Mouse (Mus musculus): ENCODE measurements at regions not wholly inside any gene's neighbourhood (a gene's known extent, or its start where the extent isn't known, plus 50 kb on each side); places are given as distances from the start of the nearest gene placed in this dataset.
A peak's percentile ranks its signal among the peaks of the same experiment; 100 is the strongest.

DNA sequence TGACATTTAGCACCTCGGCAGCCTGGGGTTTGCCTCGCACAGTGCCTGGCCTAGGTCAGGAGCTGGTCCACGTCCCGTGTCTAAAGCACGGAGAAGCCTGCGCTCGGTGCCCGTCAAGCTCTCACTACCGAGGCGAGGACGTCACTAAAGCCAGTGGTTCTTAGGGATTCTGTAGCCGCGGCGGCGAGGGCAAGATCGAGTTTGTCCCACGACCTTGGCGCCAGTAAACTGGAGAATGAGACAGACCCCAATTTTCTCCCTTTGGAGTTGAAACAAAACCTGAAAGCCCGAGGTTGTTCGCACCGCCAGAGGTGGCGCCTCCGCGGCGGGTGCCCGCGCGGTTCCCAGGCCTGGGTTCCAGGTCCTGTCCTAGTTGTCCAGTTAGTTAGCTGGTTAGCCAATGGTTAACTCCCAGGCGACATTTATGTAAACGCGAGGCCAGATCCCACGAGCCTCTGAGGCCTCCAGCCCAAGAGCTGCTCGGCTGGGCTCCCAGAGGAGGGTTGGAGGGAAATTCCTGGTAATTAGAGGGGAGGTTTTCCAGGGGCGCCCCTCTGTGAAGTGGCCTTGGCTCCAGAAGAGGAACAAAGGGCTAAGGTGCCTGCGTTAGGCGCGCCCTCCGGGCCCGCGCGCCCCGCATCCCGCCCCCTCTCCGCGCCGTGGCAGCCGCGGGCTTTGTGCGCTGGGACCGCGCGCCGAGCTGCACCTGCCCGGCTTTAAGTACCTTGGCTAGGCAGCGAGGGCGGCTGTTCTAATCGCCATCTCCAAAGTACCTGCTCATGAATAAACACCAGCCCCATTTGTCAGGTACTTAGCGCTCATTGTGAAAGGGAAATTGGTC, 74.0 kb downstream of the Rhcg start:
- Histone ChIP-seq H3K27me3 (ENCODE audit: control insufficient read depth, insufficient read depth, low read depth, low read length) (peaks cover 83% of the 10 kb centered on the region), H3K9me3 (replicated peaks; ENCODE audit: control insufficient read depth, low read length) (no peaks in the 10 kb centered on the region), H3K4me2 (ENCODE audit: low read depth, low read length) (no peak overlapping the region), H3K4me3 (ENCODE audit: low read depth, low read length) (no peak overlapping the region), H3K4me1 (ENCODE audit: control insufficient read depth, low read depth, low read length) (no peaks in the 10 kb centered on the region), H3K36me3 (ENCODE audit: control insufficient read depth, insufficient read depth) (no peaks in the 10 kb centered on the region), H3K9ac (ENCODE audit: low read depth, low read length) (no peak overlapping the region), H3K27ac (ENCODE audit: low read length) (no peak overlapping the region)
- WGBS (ENCODE audit: insufficient replicate concordance), result 3% methylated on average over 58 of the region's 58 CpGs
- ATAC-seq (ENCODE audit: low read depth), result no peak

DNA sequence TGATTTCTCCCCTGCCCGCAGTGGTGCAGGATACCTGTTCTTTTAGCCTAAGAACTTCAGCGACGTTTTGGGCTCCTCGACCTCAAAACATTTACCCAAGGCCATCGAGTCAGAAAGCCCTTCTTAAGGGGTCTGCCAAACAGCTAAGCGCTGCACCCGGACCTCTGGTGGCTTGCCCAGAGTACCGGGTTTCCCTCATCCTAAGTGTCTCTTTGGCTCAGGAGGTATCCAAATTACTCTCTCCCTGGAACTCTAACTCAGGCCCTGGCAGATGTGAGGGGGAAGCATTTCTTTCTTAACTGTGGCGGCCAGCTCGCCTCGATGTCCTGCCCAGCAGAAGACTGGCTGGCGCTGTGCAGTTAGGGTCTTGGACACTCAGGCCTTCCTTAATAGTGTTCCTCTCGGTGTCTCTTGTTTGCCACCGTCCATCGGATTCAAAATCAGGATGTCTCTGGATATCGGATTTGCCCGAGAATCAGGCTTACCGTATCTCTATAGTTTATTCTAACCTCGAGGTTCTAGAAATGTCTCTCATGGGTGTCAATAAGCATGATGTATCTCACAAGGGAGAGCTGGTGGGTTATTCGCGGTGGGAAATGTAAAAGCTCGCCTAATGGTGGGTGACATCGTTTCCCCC, 75.0 kb downstream of the Rhcg start:
- H3K9me3 ChIP-seq (replicated peaks; ENCODE audit: control insufficient read depth, low read length), result no peaks in the 10 kb centered on the region
- H3K27me3 ChIP-seq (ENCODE audit: control insufficient read depth, insufficient read depth, low read depth, low read length), result peaks cover 84% of the 10 kb centered on the region
- H3K4me1 ChIP-seq (ENCODE audit: control insufficient read depth, low read depth, low read length), result no peaks in the 10 kb centered on the region
- ATAC-seq (ENCODE audit: low read depth), result no peak
- H3K27ac ChIP-seq (ENCODE audit: low read length), result no peak overlapping the region
- H3K36me3 ChIP-seq (ENCODE audit: control insufficient read depth, insufficient read depth), result no peaks in the 10 kb centered on the region
- H3K9ac ChIP-seq (ENCODE audit: low read depth, low read length), result no peak overlapping the region
- 3% methylated on average over 23 of the region's 23 CpGs for WGBS (ENCODE audit: insufficient replicate concordance)
- H3K4me2 ChIP-seq (ENCODE audit: low read depth, low read length), result no peak overlapping the region
- no peak overlapping the region for H3K4me3 ChIP-seq (ENCODE audit: low read depth, low read length)

DNA sequence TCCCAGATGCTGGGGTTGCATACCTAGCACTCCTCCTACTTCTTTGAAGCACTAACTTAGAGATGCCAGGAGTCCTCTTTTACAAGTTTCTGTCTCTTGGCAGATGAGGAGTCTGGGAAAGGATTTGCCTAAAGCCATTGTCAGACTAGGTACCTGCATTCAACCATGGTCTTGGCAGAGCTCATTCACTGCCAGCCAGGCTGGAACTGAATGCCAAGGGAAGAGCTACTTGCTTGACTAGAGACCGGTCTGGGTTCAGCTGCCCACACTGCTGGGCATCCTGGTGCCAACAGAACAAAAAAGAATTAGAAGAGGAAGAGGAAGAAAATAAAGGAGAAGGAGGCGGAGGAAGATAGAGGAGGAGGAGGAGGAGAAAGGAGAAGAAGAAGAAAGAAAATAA, 74.1 kb upstream of the Polg start:
- Histone ChIP-seq H3K9me3 (replicated peaks; ENCODE audit: control insufficient read depth, low read length) (no peaks in the 10 kb centered on the region), H3K27me3 (ENCODE audit: control insufficient read depth, insufficient read depth, low read depth, low read length) (peaks cover 91% of the 10 kb centered on the region), H3K4me2 (ENCODE audit: low read depth, low read length) (no peak overlapping the region), H3K9ac (ENCODE audit: low read depth, low read length) (no peak overlapping the region), H3K27ac (ENCODE audit: low read length) (no peak overlapping the region), H3K4me3 (ENCODE audit: low read depth, low read length) (no peak overlapping the region), H3K36me3 (ENCODE audit: control insufficient read depth, insufficient read depth) (no peaks in the 10 kb centered on the region), H3K4me1 (ENCODE audit: control insufficient read depth, low read depth, low read length) (no peaks in the 10 kb centered on the region; the same call in 1 of the 2 replicates)
- no peak for ATAC-seq (ENCODE audit: low read depth)
- 14% methylated on average over 2 of the region's 2 CpGs for WGBS (ENCODE audit: insufficient replicate concordance)

DNA sequence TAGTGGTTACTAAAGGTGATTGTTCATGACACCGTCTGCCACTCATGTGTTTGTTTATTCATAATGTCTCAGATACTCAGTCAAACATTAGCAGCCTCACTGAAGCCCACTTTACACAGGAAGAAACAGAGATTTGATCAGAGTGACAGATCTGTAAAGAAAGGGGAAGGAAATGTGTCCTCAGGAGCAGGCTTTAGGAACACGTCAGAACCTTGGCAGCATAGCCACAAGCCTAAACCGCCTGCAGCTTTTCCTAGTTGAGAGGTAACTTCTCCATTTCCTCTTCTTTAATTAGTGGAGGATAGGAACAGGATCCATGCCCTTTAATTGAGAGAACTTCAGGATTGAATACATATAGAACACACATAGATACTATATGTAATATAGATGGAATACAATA, 73.3 kb upstream of the Polg start:
- no peak for ATAC-seq (ENCODE audit: low read depth)
- Histone ChIP-seq H3K9me3 (replicated peaks; ENCODE audit: control insufficient read depth, low read length) (no peaks in the 10 kb centered on the region), H3K4me2 (ENCODE audit: low read depth, low read length) (no peak overlapping the region), H3K4me1 (ENCODE audit: control insufficient read depth, low read depth, low read length) (no peaks in the 10 kb centered on the region; the same call in 1 of the 2 replicates), H3K36me3 (ENCODE audit: control insufficient read depth, insufficient read depth) (no peaks in the 10 kb centered on the region), H3K27ac (ENCODE audit: low read length) (no peak overlapping the region), H3K9ac (ENCODE audit: low read depth, low read length) (no peak overlapping the region), H3K4me3 (ENCODE audit: low read depth, low read length) (no peak overlapping the region), H3K27me3 (ENCODE audit: control insufficient read depth, insufficient read depth, low read depth, low read length) (peaks cover 91% of the 10 kb centered on the region)
- 3% methylated on average over 3 of the region's 3 CpGs for WGBS (ENCODE audit: insufficient replicate concordance)

DNA sequence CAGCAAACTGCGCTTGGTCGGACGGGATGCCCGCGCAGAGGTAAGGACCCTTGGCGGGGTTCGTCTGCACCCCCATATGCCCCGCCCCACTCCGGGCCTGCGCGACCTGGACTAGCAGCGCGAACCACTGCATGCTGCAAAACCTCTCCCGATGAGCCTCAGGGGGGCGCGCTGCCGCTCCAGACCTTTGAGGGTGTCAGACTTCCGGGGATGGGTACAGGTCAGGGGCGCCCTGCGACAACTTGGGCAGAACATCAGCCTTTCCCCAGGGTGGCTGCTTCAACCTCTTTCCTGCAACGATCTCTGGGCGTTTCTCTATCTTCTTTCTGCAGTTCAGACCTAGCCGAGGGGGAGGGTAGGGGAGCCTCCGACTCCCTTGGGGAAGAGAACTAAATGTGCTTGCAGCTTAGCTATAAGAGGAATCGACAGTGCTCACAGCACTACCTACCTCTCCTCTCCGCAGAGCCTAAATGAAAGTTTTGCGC, 70.0 kb upstream of the Polg start:
- peaks cover 91% of the 10 kb centered on the region for H3K27me3 ChIP-seq (ENCODE audit: control insufficient read depth, insufficient read depth, low read depth, low read length)
- 2% methylated on average over 27 of the region's 27 CpGs for WGBS (ENCODE audit: insufficient replicate concordance)
- no peaks in the 10 kb centered on the region for H3K9me3 ChIP-seq (replicated peaks; ENCODE audit: control insufficient read depth, low read length)
- H3K4me2 ChIP-seq (ENCODE audit: low read depth, low read length), result peak overlapping the region; percentile 12; the same call in 1 of the 2 replicates
- no peaks in the 10 kb centered on the region for H3K36me3 ChIP-seq (ENCODE audit: control insufficient read depth, insufficient read depth)
- H3K9ac ChIP-seq (ENCODE audit: low read depth, low read length), result no peak overlapping the region
- H3K4me3 ChIP-seq (ENCODE audit: low read depth, low read length), result peak overlapping the region; percentile 21
- ATAC-seq (ENCODE audit: low read depth), result no peak
- H3K4me1 ChIP-seq (ENCODE audit: control insufficient read depth, low read depth, low read length), result no peaks in the 10 kb centered on the region; the same call in 1 of the 2 replicates
- H3K27ac ChIP-seq (ENCODE audit: low read length), result no peak overlapping the region

DNA sequence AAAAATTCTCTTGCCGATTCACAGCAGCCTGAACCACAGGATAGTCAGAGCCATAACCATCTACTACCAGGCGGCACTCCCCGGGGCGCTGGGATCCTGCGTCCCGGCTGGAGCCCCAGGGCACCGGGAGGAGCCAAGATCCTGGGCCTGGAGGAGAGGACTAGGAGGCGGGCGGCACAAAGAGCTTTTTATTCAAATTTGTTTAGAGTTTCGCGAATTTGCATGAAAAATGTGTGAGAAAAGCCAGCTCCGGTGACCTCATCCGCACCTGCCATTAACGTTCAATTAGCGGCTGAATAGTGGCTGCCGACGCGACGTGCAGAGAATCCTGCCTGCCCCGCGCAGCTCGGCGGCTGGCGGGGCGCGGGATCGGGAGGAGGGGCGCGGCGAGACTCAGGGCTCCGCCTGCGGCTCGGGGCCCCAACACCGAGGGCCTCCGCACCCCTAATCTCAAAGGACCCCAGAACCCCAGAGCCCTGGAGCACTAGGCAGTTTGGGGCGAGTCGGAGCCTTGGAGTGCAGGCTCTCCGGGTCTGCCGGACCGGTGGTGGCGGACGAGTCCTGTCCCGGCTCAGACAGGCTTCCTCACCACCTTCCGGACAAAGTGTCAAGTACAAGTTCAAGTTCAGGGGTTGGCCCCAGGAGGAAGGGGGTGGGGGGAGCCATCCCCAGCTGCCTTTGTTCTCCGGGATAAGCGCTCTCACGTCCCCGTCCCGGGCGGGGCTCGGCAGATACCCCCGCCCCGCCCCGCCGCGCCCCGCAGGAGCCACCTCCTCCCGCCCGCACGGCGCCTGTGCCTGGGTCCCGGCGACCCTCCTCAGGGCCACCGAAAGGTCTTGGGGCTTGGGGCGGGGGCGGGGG, 69.3 kb upstream of the Polg start:
- WGBS (ENCODE audit: insufficient replicate concordance), result 1% methylated on average over 63 of the region's 66 CpGs
- no peak for ATAC-seq (ENCODE audit: low read depth)
- no peaks in the 10 kb centered on the region for H3K36me3 ChIP-seq (ENCODE audit: control insufficient read depth, insufficient read depth)

DNA sequence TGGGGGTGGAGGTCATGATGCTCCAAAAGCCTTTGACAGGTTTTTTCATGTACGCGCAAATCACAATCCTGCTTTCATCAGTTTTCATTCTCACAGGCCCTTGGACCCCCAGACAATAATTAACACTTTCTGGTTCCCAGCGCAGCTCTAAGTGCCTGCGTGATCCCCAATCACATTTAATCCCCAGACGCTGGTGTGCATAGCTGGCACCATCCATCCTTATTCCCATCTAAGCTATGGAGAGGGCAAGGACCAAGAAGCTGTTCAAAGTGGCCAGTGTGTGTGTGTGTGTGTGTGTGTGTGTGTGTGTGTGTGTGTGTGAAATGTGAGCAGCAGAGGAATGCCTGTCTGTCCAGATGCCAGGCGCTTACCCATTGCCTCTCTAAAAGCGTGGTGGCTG, 68.7 kb upstream of the Polg start:
- Histone ChIP-seq H3K36me3 (ENCODE audit: control insufficient read depth, insufficient read depth) (no peaks in the 10 kb centered on the region), H3K9ac (ENCODE audit: low read depth, low read length) (no peak overlapping the region), H3K27me3 (ENCODE audit: control insufficient read depth, insufficient read depth, low read depth, low read length) (peaks cover 87% of the 10 kb centered on the region), H3K4me3 (ENCODE audit: low read depth, low read length) (no peak overlapping the region), H3K4me1 (ENCODE audit: control insufficient read depth, low read depth, low read length) (no peaks in the 10 kb centered on the region; the same call in 1 of the 2 replicates), H3K27ac (ENCODE audit: low read length) (no peak overlapping the region), H3K4me2 (ENCODE audit: low read depth, low read length) (no peak overlapping the region), H3K9me3 (replicated peaks; ENCODE audit: control insufficient read depth, low read length) (no peaks in the 10 kb centered on the region)
- WGBS (ENCODE audit: insufficient replicate concordance), result 17% methylated on average over 7 of the region's 7 CpGs
- ATAC-seq (ENCODE audit: low read depth), result no peak

More for the DNA sequence above, 69.3 kb upstream of the Polg start:
- Histone ChIP-seq H3K27me3 (ENCODE audit: control insufficient read depth, insufficient read depth, low read depth, low read length) (peaks cover 89% of the 10 kb centered on the region), H3K9me3 (replicated peaks; ENCODE audit: control insufficient read depth, low read length) (no peaks in the 10 kb centered on the region), H3K9ac (ENCODE audit: low read depth, low read length) (no peak overlapping the region), H3K4me1 (ENCODE audit: control insufficient read depth, low read depth, low read length) (no peaks in the 10 kb centered on the region; the same call in 1 of the 2 replicates), H3K4me2 (ENCODE audit: low read depth, low read length) (peak overlapping the region; percentile 12; the same call in 1 of the 2 replicates), H3K4me3 (ENCODE audit: low read depth, low read length) (peak overlapping the region; percentile 27), H3K27ac (ENCODE audit: low read length) (no peak overlapping the region)

DNA sequence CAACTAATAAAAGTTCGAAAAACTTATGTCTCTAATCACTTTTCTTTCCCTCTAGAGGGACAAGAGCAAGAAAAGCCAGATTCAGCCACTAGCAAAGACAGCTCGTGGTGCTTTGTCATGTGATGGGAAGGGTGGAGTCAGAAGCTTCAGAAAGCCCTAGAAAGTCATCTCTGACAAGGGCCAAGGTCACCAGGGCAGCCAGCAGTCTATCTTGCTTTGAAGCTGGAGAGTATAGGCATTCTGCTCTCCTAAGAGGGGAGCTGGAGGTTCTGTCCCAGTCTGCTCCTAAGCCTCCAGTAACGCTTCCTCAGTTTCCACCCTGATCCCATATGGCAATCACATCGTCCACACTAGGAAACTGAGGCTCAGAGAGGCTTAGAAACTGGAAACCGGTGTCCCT, 68.2 kb upstream of the Polg start:
- 9% methylated on average over 5 of the region's 5 CpGs for WGBS (ENCODE audit: insufficient replicate concordance)
- H3K27me3 ChIP-seq (ENCODE audit: control insufficient read depth, insufficient read depth, low read depth, low read length), result peaks cover 84% of the 10 kb centered on the region
- H3K36me3 ChIP-seq (ENCODE audit: control insufficient read depth, insufficient read depth), result no peaks in the 10 kb centered on the region
- no peak overlapping the region for H3K9ac ChIP-seq (ENCODE audit: low read depth, low read length)
- H3K9me3 ChIP-seq (replicated peaks; ENCODE audit: control insufficient read depth, low read length), result no peaks in the 10 kb centered on the region
- no peak overlapping the region for H3K27ac ChIP-seq (ENCODE audit: low read length)
- H3K4me3 ChIP-seq (ENCODE audit: low read depth, low read length), result no peak overlapping the region
- no peak for ATAC-seq (ENCODE audit: low read depth)
- no peaks in the 10 kb centered on the region; the same call in 1 of the 2 replicates for H3K4me1 ChIP-seq (ENCODE audit: control insufficient read depth, low read depth, low read length)
- H3K4me2 ChIP-seq (ENCODE audit: low read depth, low read length), result no peak overlapping the region
